Mouse (Mus musculus) forebrain, embryonic 11.5 days (tissue): ENCODE results near the gene 6330409D20Rik. TPM values are rescaled to one million over a fixed set of nuclear protein-coding genes. Genes with fewer than 3 reads are reported as not detected.

Experiments used
- ATAC-seq: fragments of 200-750 bp; cut with Nextera tagmentation; replicated peaks from 2 replicates; pipeline ENCODE4 v1.8.0; 2017; ENCODE audit warnings: moderate TSS enrichment; ENCODE audit not compliant: low FRiP score
- DNase-seq: peaks from one replicate; pipeline ENCODE4 v3.0.0-alpha.2; 2017; ENCODE audit warnings: low spot score
- H3K27ac ChIP-seq: fragments of 300-500 bp; sonication (generic); 2 replicates; pipeline ENCODE4 v1.5.1; 2014; ENCODE audit warnings: low read depth, low read length
- H3K27me3 ChIP-seq: fragments of 300-500 bp; sonication (generic); 2 replicates; pipeline ENCODE4 v1.6.1; 2014; ENCODE audit warnings: mild to moderate bottlenecking, low read length, mixed read lengths; ENCODE audit not compliant: control insufficient read depth, insufficient read depth
- H3K36me3 ChIP-seq: fragments of 300-500 bp; sonication (generic); 2 replicates; pipeline ENCODE4 v1.6.1; 2014; ENCODE audit warnings: mild to moderate bottlenecking, low read length, moderate library complexity, mixed read lengths; ENCODE audit not compliant: control insufficient read depth, insufficient read depth
- H3K4me1 ChIP-seq: fragments of 300-500 bp; sonication (generic); replicated peaks from 2 replicates; pipeline ENCODE4 v1.6.1; 2014; ENCODE audit warnings: low read length, mixed read lengths; ENCODE audit not compliant: control insufficient read depth, insufficient read depth
- H3K4me2 ChIP-seq: fragments of 300-500 bp; sonication (generic); 2 replicates; pipeline ENCODE4 v1.6.1; 2014; ENCODE audit warnings: low read depth, mild to moderate bottlenecking, low read length, moderate library complexity, mixed read lengths; ENCODE audit not compliant: severe bottlenecking
- H3K4me3 ChIP-seq: fragments of 300-500 bp; sonication (generic); 2 replicates; pipeline ENCODE4 v1.5.1; 2014; ENCODE audit warnings: low read depth, low read length
- H3K9ac ChIP-seq: fragments of 300-500 bp; sonication (generic); 2 replicates; pipeline ENCODE4 v1.6.1; 2014; ENCODE audit warnings: low read length
- H3K9me3 ChIP-seq: fragments of 300-500 bp; sonication (generic); 2 replicates; pipeline ENCODE4 v1.6.1; 2016; ENCODE audit warnings: low read length, mixed read lengths; ENCODE audit not compliant: control insufficient read depth
- WGBS: fragments of 180-500 bp; shearing (Covaris S2); extraction: QIAGEN DNeasy Blood & Tissue Kit; methylation state at CpG from one replicate; pipeline ENCODE4 v1.1.7; 2014; 5-methylcytosine and 5-hydroxymethylcytosine counted together
- polyA plus RNA-seq: library from polyadenylated mRNA; unstranded; fragments of >200 nt; fragmentation: Nextera tagmentation; extraction: Ambion mirVana; gene quantifications from 2 replicates; pipeline ENCODE4 v1.2.1, GENCODE M21; 2014

6330409D20Rik gene
- polyA plus RNA-seq, 1 experiment from 2014 or later, result 2.3 TPM

DNA sequence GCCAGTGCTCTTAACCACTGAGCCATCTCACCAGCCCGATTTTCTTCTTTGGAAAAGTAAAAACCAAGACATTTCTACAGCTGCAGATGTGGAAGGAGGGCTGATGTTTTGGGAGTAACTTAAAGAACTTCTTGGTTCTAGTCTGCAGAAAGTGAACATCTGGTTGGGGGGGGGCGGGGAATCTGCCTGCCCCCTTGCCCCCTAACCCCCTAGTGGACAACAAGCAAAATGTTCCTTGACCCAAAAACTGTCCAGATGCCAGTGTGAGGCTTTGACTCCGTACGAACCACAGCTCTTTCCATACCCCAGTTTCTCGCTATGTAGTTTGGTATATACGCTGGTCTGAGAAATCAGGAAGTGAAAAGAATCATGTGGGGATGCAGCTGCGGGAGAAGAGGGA lies 9.4 kb upstream of the 6330409D20Rik start:
- 72% methylated on average over 7 of the region's 7 CpGs for WGBS
- ATAC-seq, result no peak
- Histone ChIP-seq H3K27ac (no peak overlapping the region), H3K36me3 (no peaks in the 10 kb centered on the region; the same call in 1 of the 2 replicates), H3K4me3 (no peak overlapping the region), H3K9ac (no peak overlapping the region), H3K4me1 (0 out of 2 replicates have a peak, but pooled peaks cover 4% of the 10 kb centered on the region), H3K27me3 (no peaks in the 10 kb centered on the region), H3K9me3 (no peaks in the 10 kb centered on the region), H3K4me2 (peak overlapping the region; percentile 45; the same call in 1 of the 2 replicates)
- DNase-seq, result no peak

- ATAC-seq (no peak), DNase-seq (no peak)
- H3K27me3 ChIP-seq, result no peaks in the 10 kb centered on the region
- no peak overlapping the region for H3K4me2 ChIP-seq
- H3K9ac ChIP-seq, result no peak overlapping the region
- WGBS, result 89% methylated on average over 16 of the region's 16 CpGs
- H3K9me3 ChIP-seq, result no peaks in the 10 kb centered on the region
- 0 out of 2 replicates have a peak, but pooled peaks cover 4% of the 10 kb centered on the region for H3K4me1 ChIP-seq
- no peaks in the 10 kb centered on the region; the same call in 1 of the 2 replicates for H3K36me3 ChIP-seq
- no peak overlapping the region for H3K4me3 ChIP-seq
- no peak overlapping the region for H3K27ac ChIP-seq
Measured at GRCm38 (mm10) chr2:32749082-32749481, 8.3 kb upstream of the 6330409D20Rik start.

GRCm38 (mm10) chr2:32744272-32744982 lies 3.6 kb upstream of the 6330409D20Rik start:
- H3K36me3 ChIP-seq, result no peaks in the 10 kb centered on the region; the same call in 1 of the 2 replicates
- DNase-seq (no peak), ATAC-seq (no peak)
- no peak overlapping the region for H3K4me2 ChIP-seq
- WGBS, result 78% methylated on average over 15 of the region's 15 CpGs
- H3K9me3 ChIP-seq, result no peaks in the 10 kb centered on the region
- no peak overlapping the region for H3K9ac ChIP-seq
- no peak overlapping the region for H3K4me3 ChIP-seq
- 0 out of 2 replicates have a peak, but pooled peaks cover 3% of the 10 kb centered on the region for H3K27me3 ChIP-seq
- H3K27ac ChIP-seq, result no peak overlapping the region
- peaks cover 4% of the 10 kb centered on the region; the same call in 1 of the 2 replicates for H3K4me1 ChIP-seq

DNA sequence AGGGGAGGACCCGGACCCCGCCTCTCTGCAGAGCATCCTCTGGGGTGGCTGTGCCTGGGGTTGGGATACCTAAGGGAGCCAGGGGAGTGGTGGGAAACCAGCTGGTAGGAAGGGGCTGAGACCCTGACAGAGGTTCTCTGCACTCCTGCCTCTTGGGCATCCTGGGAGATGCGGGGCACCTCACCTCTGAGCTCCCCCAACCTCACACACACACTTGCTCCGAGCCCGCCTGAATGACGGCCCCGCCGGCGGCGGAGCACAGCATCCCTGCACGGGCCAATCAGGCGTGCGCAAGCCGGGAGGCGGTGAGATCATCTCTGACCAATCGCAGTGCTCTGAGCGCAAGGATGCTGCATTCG lies 1.3 kb upstream of the 6330409D20Rik start:
- H3K4me3 ChIP-seq, result peak overlapping the region; percentile 71
- no peaks in the 10 kb centered on the region for H3K9me3 ChIP-seq
- H3K27me3 ChIP-seq, result 0 out of 2 replicates have a peak, but pooled peaks cover 3% of the 10 kb centered on the region
- peak overlapping the region; percentile 99 for H3K4me2 ChIP-seq
- H3K9ac ChIP-seq, result peak overlapping the region; percentile 76
- peak overlapping the region; percentile 70 for H3K27ac ChIP-seq
- H3K4me1 ChIP-seq, result peaks cover 4% of the 10 kb centered on the region; the same call in 1 of the 2 replicates
- WGBS, result 4% methylated on average over 18 of the region's 18 CpGs
- DNase-seq, result peak; percentile 89
- ATAC-seq, result peak; percentile 88
- H3K36me3 ChIP-seq, result no peaks in the 10 kb centered on the region; the same call in 1 of the 2 replicates

DNA sequence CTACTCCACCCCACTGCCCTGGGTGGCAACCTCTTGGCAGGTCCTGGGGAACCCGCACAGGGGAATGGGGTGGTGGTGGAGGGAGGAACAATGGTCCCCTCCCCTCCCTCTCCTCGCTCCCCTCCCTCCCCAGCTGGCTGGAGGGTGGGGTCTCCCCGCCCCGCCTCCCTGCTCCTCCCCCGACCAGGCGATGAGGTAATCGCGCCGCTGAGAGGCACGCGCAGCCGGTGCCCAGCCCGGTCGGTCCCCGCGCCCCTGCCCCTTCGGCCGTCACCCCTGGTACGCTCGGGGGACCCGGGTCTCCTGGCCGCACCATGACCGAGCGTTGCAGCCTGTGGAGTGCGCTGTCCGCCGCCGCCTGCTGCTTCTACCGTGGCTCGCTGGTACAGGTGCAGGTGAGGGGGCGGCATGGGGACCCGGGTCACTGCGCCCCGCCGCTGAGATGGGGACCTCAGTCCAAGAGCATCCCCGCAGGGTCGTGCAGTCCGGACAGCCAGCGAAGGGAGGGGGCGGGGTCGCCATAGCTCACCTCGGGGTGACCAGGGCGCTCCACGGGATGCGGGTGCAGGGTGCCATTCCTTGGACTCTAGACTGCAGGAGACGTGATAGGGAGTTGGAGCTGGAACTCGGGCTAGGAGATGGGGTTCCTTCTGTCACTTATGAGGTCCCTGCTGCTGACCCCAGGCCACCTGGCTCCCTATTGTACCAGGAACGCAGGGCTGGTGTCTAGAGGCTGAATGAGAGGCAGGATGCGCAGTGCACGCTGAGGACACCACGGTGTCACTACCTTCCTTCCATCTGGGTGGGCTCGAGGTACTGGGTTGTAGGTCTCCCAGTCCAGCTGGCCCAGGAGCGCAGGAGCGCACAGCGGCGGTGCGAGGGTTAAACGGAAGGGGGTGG lies 707 bp upstream of the 6330409D20Rik start:
- DNase-seq, result peak; percentile 88
- no peaks in the 10 kb centered on the region for H3K9me3 ChIP-seq
- 0 out of 2 replicates have a peak, but pooled peaks cover 3% of the 10 kb centered on the region for H3K27me3 ChIP-seq
- WGBS, result 2% methylated on average over 51 of the region's 58 CpGs
- H3K4me3 ChIP-seq, result peak overlapping the region; percentile 71
- peak overlapping the region; percentile 70 for H3K27ac ChIP-seq
- H3K4me2 ChIP-seq, result peak overlapping the region; percentile 99
- ATAC-seq, result peak; percentile 70
- H3K9ac ChIP-seq, result peak overlapping the region; percentile 76
- H3K4me1 ChIP-seq, result peaks cover 4% of the 10 kb centered on the region; the same call in 1 of the 2 replicates
- H3K36me3 ChIP-seq, result no peaks in the 10 kb centered on the region

- Histone ChIP-seq H3K4me1 (peaks cover 4% of the 10 kb centered on the region; the same call in 1 of the 2 replicates), H3K27ac (no peak overlapping the region), H3K9ac (no peak overlapping the region), H3K9me3 (no peaks in the 10 kb centered on the region), H3K4me2 (no peak overlapping the region), H3K4me3 (no peak overlapping the region), H3K36me3 (no peaks in the 10 kb centered on the region), H3K27me3 (0 out of 2 replicates have a peak, but pooled peaks cover 3% of the 10 kb centered on the region)
- DNase-seq (no peak), ATAC-seq (no peak)
- 78% methylated on average over 4 of the region's 4 CpGs for WGBS
Measured at GRCm38 (mm10) chr2:32739311-32739710, 1.5 kb downstream of the 6330409D20Rik start.

- no peak overlapping the region for H3K27ac ChIP-seq
- 0 out of 2 replicates have a peak, but pooled peaks cover 3% of the 10 kb centered on the region for H3K27me3 ChIP-seq
- no peak for DNase-seq
- no peak overlapping the region for H3K4me2 ChIP-seq
- peaks cover 4% of the 10 kb centered on the region; the same call in 1 of the 2 replicates for H3K4me1 ChIP-seq
- ATAC-seq, result no peak
- 58% methylated on average over 6 of the region's 6 CpGs for WGBS
- no peaks in the 10 kb centered on the region for H3K36me3 ChIP-seq
- no peaks in the 10 kb centered on the region for H3K9me3 ChIP-seq
- H3K4me3 ChIP-seq, result no peak overlapping the region
- H3K9ac ChIP-seq, result no peak overlapping the region
Measured at GRCm38 (mm10) chr2:32737008-32737407, 3.8 kb downstream of the 6330409D20Rik start.

DNA sequence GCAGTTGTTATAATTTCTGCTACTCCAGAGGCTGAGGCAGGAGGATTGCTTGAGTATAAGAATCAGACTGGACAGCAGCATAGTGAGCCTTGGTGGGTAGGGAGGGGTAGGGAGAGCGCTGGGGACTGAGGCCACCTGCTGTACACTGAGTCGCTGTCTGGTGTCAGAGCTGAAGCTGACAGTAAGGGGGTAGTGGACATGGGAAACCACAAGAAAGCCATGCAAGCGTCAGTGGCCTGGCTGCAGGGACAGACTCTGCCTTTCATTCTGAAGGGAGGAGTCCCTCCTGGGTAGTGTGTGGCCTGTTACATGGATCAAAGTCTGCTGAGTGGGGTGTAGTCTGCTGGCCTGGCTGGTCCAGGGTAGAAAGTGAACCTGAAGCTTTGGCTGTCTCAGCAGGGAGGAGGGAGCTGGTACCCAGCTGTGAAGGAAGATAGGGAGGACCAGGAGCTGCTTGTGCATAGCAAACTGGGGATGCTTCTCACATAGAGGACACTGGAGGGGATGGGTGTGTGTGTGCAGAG lies 4.4 kb downstream of the 6330409D20Rik start:
- H3K27ac ChIP-seq, result no peak overlapping the region
- no peaks in the 10 kb centered on the region for H3K36me3 ChIP-seq
- ATAC-seq (no peak), DNase-seq (no peak)
- 0 out of 2 replicates have a peak, but pooled peaks cover 3% of the 10 kb centered on the region for H3K27me3 ChIP-seq
- H3K9me3 ChIP-seq, result no peaks in the 10 kb centered on the region
- H3K4me2 ChIP-seq, result no peak overlapping the region
- peaks cover 2% of the 10 kb centered on the region; the same call in 1 of the 2 replicates for H3K4me1 ChIP-seq
- no peak overlapping the region for H3K9ac ChIP-seq
- 48% methylated on average over 3 of the region's 3 CpGs for WGBS
- H3K4me3 ChIP-seq, result no peak overlapping the region
